Mouse (Mus musculus) embryonic facial prominence, embryonic 15.5 days (tissue): ENCODE measurements around the gene Shank2. TPM values are rescaled to one million over a fixed set of nuclear protein-coding genes. Genes with fewer than 3 reads are reported as not detected.

Experiments used
- ATAC-seq: fragments of 200-750 bp; cut with Nextera tagmentation; 2 replicates; pipeline ENCODE4 v1.8.0; 2017; ENCODE audit warnings: low read depth, moderate TSS enrichment; ENCODE audit not compliant: insufficient number of reproducible peaks, low FRiP score, low TSS enrichment
- H3K27ac ChIP-seq: fragments of 300-500 bp; sonication (generic); replicated peaks from 2 replicates; pipeline ENCODE4 v1.5.1; 2015; ENCODE audit warnings: mild to moderate bottlenecking, inconsistent platforms
- H3K27me3 ChIP-seq: fragments of 300-500 bp; sonication (generic); 2 replicates; pipeline ENCODE4 v1.6.1; 2015; ENCODE audit warnings: inconsistent platforms
- H3K36me3 ChIP-seq: fragments of 300-500 bp; sonication (generic); 2 replicates; pipeline ENCODE4 v1.6.1; 2015; ENCODE audit warnings: mild to moderate bottlenecking, inconsistent platforms
- H3K4me1 ChIP-seq: fragments of 300-500 bp; sonication (generic); 2 replicates; pipeline ENCODE4 v1.6.1; 2015; ENCODE audit warnings: inconsistent platforms
- H3K4me2 ChIP-seq: fragments of 300-500 bp; sonication (generic); replicated peaks from 2 replicates; pipeline ENCODE4 v1.6.1; 2015; ENCODE audit warnings: mild to moderate bottlenecking, inconsistent platforms
- H3K4me3 ChIP-seq: fragments of 300-500 bp; sonication (generic); replicated peaks from 2 replicates; pipeline ENCODE4 v1.5.1; 2015; ENCODE audit warnings: mild to moderate bottlenecking, inconsistent platforms
- H3K9ac ChIP-seq: fragments of 300-500 bp; sonication (generic); 2 replicates; pipeline ENCODE4 v1.6.1; 2015; ENCODE audit warnings: inconsistent platforms
- H3K9me3 ChIP-seq: fragments of 300-500 bp; sonication (generic); replicated peaks from 2 replicates; pipeline ENCODE4 v1.6.1; 2016; ENCODE audit warnings: inconsistent platforms
- WGBS: fragments of 180-500 bp; shearing (Covaris S2); methylation state at CpG from one replicate; pipeline ENCODE4 v1.1.7; 2015; 5-methylcytosine and 5-hydroxymethylcytosine counted together
- polyA plus RNA-seq: library from polyadenylated mRNA; unstranded; fragments of >200 nt; fragmentation: Nextera tagmentation; extraction: Ambion mirVana; gene quantifications from 2 replicates; pipeline ENCODE4 v1.2.1, GENCODE M21; 2015

Shank2 gene
- polyA plus RNA-seq, 1 experiment from 2014 or later, result 1.1 TPM

GRCm38 (mm10) chr7:144373059-144373458 lies 371.3 kb downstream of the Shank2 start:
- no peaks in the 10 kb centered on the region for H3K4me1 ChIP-seq

DNA sequence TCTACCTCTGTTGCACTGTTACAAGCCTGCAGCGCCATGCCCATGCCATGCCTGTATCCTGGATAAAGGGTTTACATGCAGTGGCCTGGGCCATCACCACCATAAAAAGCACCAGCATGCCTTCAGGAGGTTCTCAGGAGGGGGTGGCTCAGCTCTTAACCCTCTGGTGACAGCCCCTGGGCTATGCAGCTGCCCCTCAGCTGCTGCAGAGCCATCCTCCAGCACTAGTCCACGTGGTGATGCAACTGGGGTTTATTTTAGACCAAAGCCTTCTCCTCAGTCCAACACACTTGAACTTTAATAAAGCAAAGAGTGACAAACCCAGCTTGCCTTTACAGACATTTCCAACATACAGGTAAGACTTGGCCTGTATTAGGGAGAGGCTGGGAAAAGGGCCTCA lies 373.8 kb downstream of the Shank2 start:
- no peaks in the 10 kb centered on the region for H3K4me1 ChIP-seq
- H3K36me3 ChIP-seq, result no peaks in the 10 kb centered on the region
- no peak overlapping the region for H3K4me2 ChIP-seq
- WGBS, result 70% methylated on average over 2 of the region's 2 CpGs
- H3K9ac ChIP-seq, result no peak overlapping the region
- no peak overlapping the region for H3K4me3 ChIP-seq
- H3K9me3 ChIP-seq, result no peaks in the 10 kb centered on the region
- ATAC-seq, result no peak
- no peaks in the 10 kb centered on the region for H3K27me3 ChIP-seq
- no peak overlapping the region for H3K27ac ChIP-seq

More at GRCm38 (mm10) chr7:144373059-144373458, 371.3 kb downstream of the Shank2 start:
- H3K9me3 ChIP-seq, result no peaks in the 10 kb centered on the region
- no peak overlapping the region for H3K9ac ChIP-seq
- no peak for ATAC-seq
- 90% methylated on average over 8 of the region's 8 CpGs for WGBS
- H3K27me3 ChIP-seq, result no peaks in the 10 kb centered on the region
- no peak overlapping the region for H3K4me3 ChIP-seq
- H3K27ac ChIP-seq, result no peak overlapping the region
- H3K36me3 ChIP-seq, result no peaks in the 10 kb centered on the region
- no peak overlapping the region for H3K4me2 ChIP-seq

DNA sequence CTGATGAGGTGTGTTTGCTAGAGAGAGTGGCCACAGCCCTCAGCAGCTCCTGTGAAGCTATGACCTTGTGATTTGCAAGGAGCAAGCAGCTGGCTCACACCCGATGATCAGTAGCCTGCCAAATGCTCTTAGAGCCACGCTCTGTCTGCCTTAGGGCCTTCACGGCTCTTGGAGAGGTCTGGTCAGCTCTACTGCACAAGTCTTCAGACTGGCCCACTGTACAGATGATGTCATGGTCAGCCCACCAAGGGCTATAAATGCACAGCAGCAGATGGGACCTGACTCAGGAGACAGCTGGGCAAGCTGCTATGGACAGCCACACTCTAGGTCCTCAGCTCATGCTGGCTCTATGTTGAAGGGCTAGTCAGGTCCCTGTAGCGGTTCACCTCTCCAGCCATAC lies 376.5 kb downstream of the Shank2 start:
- Histone ChIP-seq H3K4me2 (no peak overlapping the region), H3K9ac (no peak overlapping the region), H3K36me3 (no peaks in the 10 kb centered on the region), H3K4me1 (no peaks in the 10 kb centered on the region), H3K4me3 (no peak overlapping the region), H3K27me3 (no peaks in the 10 kb centered on the region), H3K27ac (no peak overlapping the region), H3K9me3 (no peaks in the 10 kb centered on the region)
- WGBS, result 74% methylated on average over 4 of the region's 4 CpGs
- no peak for ATAC-seq

DNA sequence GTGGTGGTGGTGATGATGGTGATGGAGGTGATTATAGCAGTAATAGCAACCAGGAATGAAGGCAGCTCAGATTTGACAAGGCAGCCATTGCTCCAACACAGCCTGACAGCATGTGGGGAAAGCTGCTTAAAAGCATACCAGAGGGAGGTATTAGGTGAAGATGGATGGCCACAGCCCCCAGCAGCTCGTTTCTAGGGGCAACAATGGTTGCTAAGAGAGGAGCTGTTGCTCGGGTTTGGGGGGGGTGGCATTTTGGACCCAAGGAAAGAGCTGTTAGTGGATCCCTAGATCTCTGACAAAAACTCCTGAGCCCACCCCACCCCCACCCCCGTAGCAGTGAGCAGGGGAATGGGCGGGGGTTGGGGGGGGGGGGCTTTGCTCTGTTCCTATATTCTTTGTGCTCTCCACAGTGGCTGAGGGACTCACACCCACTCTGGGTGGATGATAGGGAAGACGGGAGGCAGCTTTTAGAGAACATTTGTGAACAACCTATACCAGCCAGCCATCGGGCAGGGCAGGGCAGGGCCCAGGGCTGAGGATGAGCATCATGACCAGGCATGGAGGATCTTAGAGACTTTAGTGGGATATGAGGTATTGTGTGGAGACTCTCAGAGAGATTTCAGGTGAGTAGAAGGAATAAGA lies 377.6 kb downstream of the Shank2 start:
- no peak overlapping the region for H3K27ac ChIP-seq
- no peak overlapping the region for H3K4me2 ChIP-seq
- no peak overlapping the region for H3K4me3 ChIP-seq
- no peaks in the 10 kb centered on the region for H3K27me3 ChIP-seq
- H3K36me3 ChIP-seq, result no peaks in the 10 kb centered on the region
- 57% methylated on average over 6 of the region's 6 CpGs for WGBS
- H3K4me1 ChIP-seq, result no peaks in the 10 kb centered on the region
- H3K9ac ChIP-seq, result no peak overlapping the region
- H3K9me3 ChIP-seq, result no peaks in the 10 kb centered on the region
- no peak for ATAC-seq

GRCm38 (mm10) chr7:144381588-144381987 lies 379.9 kb downstream of the Shank2 start:
- Histone ChIP-seq H3K4me1 (no peaks in the 10 kb centered on the region), H3K9me3 (no peaks in the 10 kb centered on the region), H3K27ac (no peak overlapping the region), H3K9ac (no peak overlapping the region), H3K27me3 (no peaks in the 10 kb centered on the region), H3K36me3 (no peaks in the 10 kb centered on the region), H3K4me3 (no peak overlapping the region), H3K4me2 (no peak overlapping the region)
- ATAC-seq, result no peak
- 79% methylated on average over 10 of the region's 10 CpGs for WGBS

GRCm38 (mm10) chr7:144387537-144387936 lies 385.8 kb downstream of the Shank2 start:
- 84% methylated on average over 6 of the region's 6 CpGs for WGBS
- no peak overlapping the region for H3K4me3 ChIP-seq
- no peaks in the 10 kb centered on the region for H3K4me1 ChIP-seq
- H3K4me2 ChIP-seq, result no peak overlapping the region
- no peaks in the 10 kb centered on the region for H3K27me3 ChIP-seq
- ATAC-seq, result no peak
- H3K9ac ChIP-seq, result no peak overlapping the region
- no peak overlapping the region for H3K27ac ChIP-seq
- H3K9me3 ChIP-seq, result no peaks in the 10 kb centered on the region
- no peaks in the 10 kb centered on the region for H3K36me3 ChIP-seq

GRCm38 (mm10) chr7:144389704-144390103 lies 388.0 kb downstream of the Shank2 start:
- Histone ChIP-seq H3K4me2 (no peak overlapping the region), H3K9me3 (no peaks in the 10 kb centered on the region), H3K27me3 (no peaks in the 10 kb centered on the region), H3K9ac (no peak overlapping the region), H3K4me1 (no peaks in the 10 kb centered on the region), H3K27ac (no peak overlapping the region), H3K4me3 (no peak overlapping the region), H3K36me3 (no peaks in the 10 kb centered on the region)
- 90% methylated on average over 2 of the region's 2 CpGs for WGBS
- no peak for ATAC-seq

DNA sequence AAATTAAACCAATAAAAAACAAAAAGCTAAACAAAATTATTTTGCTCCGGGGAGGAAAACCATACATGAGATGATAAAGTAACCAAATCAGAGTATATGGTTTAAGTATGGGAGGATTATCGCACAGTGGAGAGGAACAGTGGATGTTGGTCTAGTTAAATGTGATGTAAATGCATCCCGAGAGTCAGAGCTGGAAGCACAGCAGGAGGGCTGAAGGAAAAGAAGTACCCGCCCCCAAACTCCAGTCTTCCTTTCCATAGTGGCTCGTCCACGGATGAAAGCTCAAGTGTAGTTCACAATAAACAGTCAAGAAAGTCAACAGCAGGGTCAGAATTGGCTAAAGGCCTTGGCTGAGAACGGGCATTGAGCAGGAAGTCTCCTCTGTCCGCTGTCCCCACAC lies 388.9 kb downstream of the Shank2 start:
- H3K27me3 ChIP-seq, result no peaks in the 10 kb centered on the region
- H3K4me1 ChIP-seq, result no peaks in the 10 kb centered on the region
- H3K27ac ChIP-seq, result no peak overlapping the region
- H3K4me2 ChIP-seq, result no peak overlapping the region
- WGBS, result 65% methylated on average over 8 of the region's 8 CpGs
- no peak overlapping the region for H3K9ac ChIP-seq
- no peaks in the 10 kb centered on the region for H3K9me3 ChIP-seq
- H3K4me3 ChIP-seq, result no peak overlapping the region
- no peak for ATAC-seq
- H3K36me3 ChIP-seq, result no peaks in the 10 kb centered on the region

DNA sequence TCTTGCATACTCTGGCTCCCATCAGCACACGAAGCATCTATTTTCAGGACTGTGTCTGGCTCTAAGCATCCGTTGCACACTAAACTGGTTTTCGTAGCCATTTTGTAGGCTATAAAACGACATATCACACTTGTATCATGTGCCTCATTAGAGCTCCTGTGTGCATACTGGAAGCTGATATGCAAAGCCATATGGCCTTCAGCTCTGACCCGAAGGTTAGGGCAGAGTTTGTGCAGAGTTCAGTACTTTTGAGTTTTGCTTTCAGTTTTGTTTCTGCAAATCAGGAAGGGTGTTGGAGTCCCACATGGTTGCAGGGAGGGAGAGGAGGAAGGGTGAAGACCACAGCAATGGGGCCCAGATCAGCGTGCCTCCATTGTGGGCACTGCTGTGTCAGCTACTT lies 390.0 kb downstream of the Shank2 start:
- Histone ChIP-seq H3K9me3 (no peaks in the 10 kb centered on the region), H3K4me3 (no peak overlapping the region), H3K27ac (no peak overlapping the region), H3K4me1 (no peaks in the 10 kb centered on the region), H3K27me3 (no peaks in the 10 kb centered on the region), H3K4me2 (no peak overlapping the region), H3K9ac (no peak overlapping the region), H3K36me3 (no peaks in the 10 kb centered on the region)
- no peak for ATAC-seq
- WGBS, result 77% methylated on average over 6 of the region's 6 CpGs

DNA sequence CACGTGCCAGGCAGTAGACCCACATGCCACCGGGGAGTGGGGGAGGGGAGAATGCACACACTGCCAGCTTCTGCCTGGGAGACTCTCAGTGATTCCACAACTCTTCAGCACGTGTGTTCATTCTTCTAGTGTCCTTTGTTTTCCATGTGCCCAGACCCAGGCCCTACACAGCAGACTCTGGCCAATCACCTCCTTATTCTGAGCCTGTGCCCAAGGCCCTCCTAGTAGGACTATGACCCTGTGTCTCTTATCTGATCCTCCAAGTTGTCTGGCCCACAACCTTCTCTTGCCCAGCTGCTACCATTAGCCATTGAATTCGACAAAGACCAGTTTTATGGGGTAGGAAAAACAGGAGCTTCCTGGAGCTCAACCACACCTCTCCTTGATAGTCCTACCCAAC lies 400.8 kb downstream of the Shank2 start:
- ATAC-seq, result no peak
- Histone ChIP-seq H3K9me3 (no peaks in the 10 kb centered on the region), H3K36me3 (no peaks in the 10 kb centered on the region), H3K4me1 (0 out of 2 replicates have a peak, but pooled peaks cover 8% of the 10 kb centered on the region), H3K27me3 (no peaks in the 10 kb centered on the region), H3K4me3 (no peak overlapping the region), H3K9ac (no peak overlapping the region), H3K4me2 (no peak overlapping the region), H3K27ac (no peak overlapping the region)
- 74% methylated on average over 4 of the region's 4 CpGs for WGBS

GRCm38 (mm10) chr7:144407675-144408074 lies 405.9 kb downstream of the Shank2 start:
- no peaks in the 10 kb centered on the region for H3K27me3 ChIP-seq
- H3K4me1 ChIP-seq, result peaks cover 26% of the 10 kb centered on the region
- 0 out of 2 replicates have a peak, but pooled peaks have one; percentile 22 for ATAC-seq
- WGBS, result 33% methylated on average over 4 of the region's 4 CpGs
- no peak overlapping the region for H3K9ac ChIP-seq
- no peak overlapping the region for H3K27ac ChIP-seq
- H3K9me3 ChIP-seq, result no peaks in the 10 kb centered on the region
- no peaks in the 10 kb centered on the region for H3K36me3 ChIP-seq
- H3K4me2 ChIP-seq, result no peak overlapping the region
- no peak overlapping the region for H3K4me3 ChIP-seq

DNA sequence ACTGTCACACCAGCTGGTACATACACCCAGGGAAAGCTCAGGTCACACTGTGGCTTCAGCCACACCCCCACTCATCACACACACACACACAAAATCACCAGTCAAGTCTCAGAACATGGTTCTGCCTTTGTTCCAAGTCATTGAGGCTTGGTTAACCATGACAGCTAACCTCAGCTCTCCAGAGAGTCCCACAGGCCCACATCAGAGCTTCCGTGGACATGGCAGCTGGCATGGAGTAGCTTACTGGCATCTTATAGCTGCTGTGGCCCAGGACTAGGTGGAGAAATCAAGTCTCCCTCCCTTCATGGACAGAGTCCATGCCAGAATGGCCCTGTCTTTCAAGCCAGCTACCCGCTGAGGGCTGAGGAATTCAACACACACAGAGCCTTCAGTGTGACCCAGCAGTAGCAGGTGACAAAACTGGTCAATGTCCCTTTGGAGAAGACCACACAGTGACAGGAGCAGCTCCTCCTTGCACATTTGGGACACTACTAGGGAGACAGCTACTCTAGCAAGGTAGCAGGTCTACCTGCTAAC lies 406.8 kb downstream of the Shank2 start:
- no peak overlapping the region for H3K4me3 ChIP-seq
- H3K27me3 ChIP-seq, result no peaks in the 10 kb centered on the region
- no peaks in the 10 kb centered on the region for H3K9me3 ChIP-seq
- peaks cover 29% of the 10 kb centered on the region for H3K4me1 ChIP-seq
- no peak overlapping the region for H3K9ac ChIP-seq
- 59% methylated on average over 2 of the region's 2 CpGs for WGBS
- H3K4me2 ChIP-seq, result no peak overlapping the region
- no peak overlapping the region for H3K27ac ChIP-seq
- no peaks in the 10 kb centered on the region for H3K36me3 ChIP-seq
- no peak; the same call in 1 of the 2 replicates for ATAC-seq
